Mouse (Mus musculus) frontal cortex, postnatal 14 days (tissue): ENCODE results near the gene Gm8165.
"Not testable (repeated sequence)": the region's sequence is repeated elsewhere in the genome, so short reads cannot be mapped to it uniquely, and the experiment has no call there.

Experiments used
- DNase-seq, 2 experiments: peaks; one replicate each; pipeline ENCODE4 v3.0.0; 2022; ENCODE audit warnings: low spot score in 2 of 2

Gene Gm8165

GRCm38 (mm10) chr14:43677099-43677498 lies at the start of gene Gm8165:
Gene Gm8165 (minus strand): TSS chr14:43677199.
- not testable (repeated sequence) for DNase-seq

GRCm38 (mm10) chr14:43697621-43698020 lies 20.6 kb upstream of the Gm8165 start, which contains the start of gene Gm7324:
Gene Gm7324 (plus strand): TSS chr14:43697828.
- not testable (repeated sequence) for DNase-seq
